Mouse (Mus musculus) erythroblast, embryonic 14.5 days (primary cell): ENCODE data around the gene Il21r.

Experiments
- GATA1 ChIP-seq: IDR thresholded peaks from 2 replicates; pipeline ENCODE4 v1.6.1; 2012; ENCODE audit warnings: low read length, inconsistent platforms, mixed read lengths
- TAL1 ChIP-seq: IDR thresholded peaks from 3 replicates; pipeline ENCODE4 v1.6.1; 2012; ENCODE audit warnings: low read length, inconsistent platforms, mixed read lengths

GRCm38 (mm10) chr7:125581317-125581672, 21.9 kb upstream of the Il21r start:
- no peak for TF ChIP-seq GATA1
- no peak for TF ChIP-seq TAL1
